Mouse (Mus musculus) heart, embryonic 14.5 days (tissue): ENCODE results near the gene Sstr1. TPM values are rescaled to one million over a fixed set of nuclear protein-coding genes. Genes with fewer than 3 reads are reported as not detected.
A peak's percentile ranks its signal among the peaks of the same experiment; 100 is the strongest.

ENCODE experiments used
- ATAC-seq: fragments of 200-750 bp; cut with Nextera tagmentation; 2 replicates; pipeline ENCODE4 v1.8.0; 2017; ENCODE audit warnings: low read depth, moderate TSS enrichment; ENCODE audit not compliant: insufficient number of reproducible peaks, insufficient read depth, low FRiP score
- H3K27ac ChIP-seq, 2 experiments: fragments of 200-500 bp in 1 of 2; fragments of 300-500 bp in 1 of 2; sonication (generic) in 1 of 2; replicated peaks in 1 of 2; 2 replicates each; pipeline ENCODE4 v1.5.1; 2012 to 2014; ENCODE audit warnings: low read depth in 2 of 2, low read length in 2 of 2, control low read depth in 1 of 2, mild to moderate bottlenecking in 1 of 2, mixed read lengths in 1 of 2; ENCODE audit not compliant: control insufficient read depth in 1 of 2, insufficient read depth in 1 of 2
- H3K27me3 ChIP-seq: fragments of 300-500 bp; sonication (generic); 2 replicates; pipeline ENCODE4 v1.6.1; 2014; ENCODE audit warnings: mild to moderate bottlenecking, low read length, control low read depth; ENCODE audit not compliant: control insufficient read depth, insufficient read depth
- H3K36me3 ChIP-seq: fragments of 300-500 bp; sonication (generic); 2 replicates; pipeline ENCODE4 v1.6.1; 2014; ENCODE audit warnings: mild to moderate bottlenecking, control low read depth, low read length, mixed read lengths; ENCODE audit not compliant: control insufficient read depth, insufficient read depth
- H3K4me1 ChIP-seq, 2 experiments: fragments of 200-500 bp in 1 of 2; fragments of 300-500 bp in 1 of 2; sonication (generic) in 1 of 2; 2 replicates each; pipeline ENCODE4 v1.6.1; 2012 to 2014; ENCODE audit warnings: low read length in 2 of 2, control low read depth in 1 of 2, mixed read lengths in 1 of 2; ENCODE audit not compliant: control insufficient read depth in 2 of 2, insufficient read depth in 2 of 2
- H3K4me2 ChIP-seq: fragments of 300-500 bp; sonication (generic); 2 replicates; pipeline ENCODE4 v1.6.1; 2014; ENCODE audit warnings: mild to moderate bottlenecking, low read length
- H3K4me3 ChIP-seq, 2 experiments: fragments of 200-500 bp in 1 of 2; fragments of 300-500 bp in 1 of 2; sonication (generic) in 1 of 2; 2 replicates each; pipeline ENCODE4 v1.5.1; 2012 to 2014; ENCODE audit warnings: low read length in 2 of 2, mild to moderate bottlenecking in 2 of 2, control low read depth in 1 of 2, low read depth in 1 of 2, moderate library complexity in 1 of 2; ENCODE audit not compliant: control insufficient read depth in 1 of 2, insufficient read depth in 1 of 2
- H3K9ac ChIP-seq: fragments of 300-500 bp; sonication (generic); 2 replicates; pipeline ENCODE4 v1.6.1; 2014; ENCODE audit warnings: mild to moderate bottlenecking, low read length
- H3K9me3 ChIP-seq: fragments of 300-500 bp; sonication (generic); 2 replicates; pipeline ENCODE4 v1.6.1; 2016; ENCODE audit warnings: low read length, control low read depth; ENCODE audit not compliant: control insufficient read depth
- WGBS: fragments of 180-500 bp; shearing (Covaris S2); extraction: QIAGEN DNeasy Blood & Tissue Kit; methylation state at CpG from one replicate; pipeline ENCODE4 v1.1.7; 2014; 5-methylcytosine and 5-hydroxymethylcytosine counted together
- polyA plus RNA-seq: library from polyadenylated mRNA; unstranded; fragments of >200 nt; fragmentation: Nextera tagmentation; extraction: Ambion mirVana; gene quantifications from 2 replicates; pipeline ENCODE4 v1.2.1, GENCODE M21; 2014

Gene Sstr1
- polyA plus RNA-seq: 0.11 TPM in 1 of 2 replicates, not detected in the other

- ATAC-seq: no peak
- Histone ChIP-seq H3K9me3 (no peaks in the 10 kb centered on the region), H3K4me1 (peaks cover 12 to 17% of the 10 kb centered on the region in 2 experiments; a peak in 3 of 4 replicates), H3K9ac (0 out of 2 replicates have a peak within 1 kb of the TSS, but pooled peaks have one; percentile 30), H3K36me3 (no peaks in the 10 kb centered on the region), H3K4me3 (peak within 1 kb of the TSS; percentile 27 to 45), H3K27ac (no peak within 1 kb of the TSS), H3K4me2 (peak within 1 kb of the TSS; percentile 79), H3K27me3 (peaks cover 34% of the 10 kb centered on the region)
- WGBS: 21% methylated on average over 21 of the region's 21 CpGs
These were observed at the start of gene Sstr1 for GRCm38 (mm10) chr12:58211163-58212071. Sstr1 (plus strand) TSS chr12:58211772.

GRCm38 (mm10) chr12:58198810-58199209, 12.8 kb upstream of the Sstr1 start:
- Histone ChIP-seq H3K4me1 (no peaks in the 10 kb centered on the region), H3K9ac (no peak overlapping the region), H3K27me3 (no peaks in the 10 kb centered on the region), H3K4me3 (no peak overlapping the region), H3K36me3 (no peaks in the 10 kb centered on the region), H3K27ac (no peak overlapping the region), H3K9me3 (no peaks in the 10 kb centered on the region), H3K4me2 (no peak overlapping the region)
- WGBS: 93% methylated on average over 1 of the region's 1 CpGs
- no peak for ATAC-seq

- no peak overlapping the region for H3K27ac ChIP-seq
- H3K4me1 ChIP-seq: no peaks in the 10 kb centered on the region
- H3K4me3 ChIP-seq: no peak overlapping the region
- H3K4me2 ChIP-seq: no peak overlapping the region
- no peaks in the 10 kb centered on the region for H3K9me3 ChIP-seq
- no peak for ATAC-seq
- no peak overlapping the region for H3K9ac ChIP-seq
- H3K27me3 ChIP-seq: no peaks in the 10 kb centered on the region
- H3K36me3 ChIP-seq: no peaks in the 10 kb centered on the region
These were observed 10.4 kb upstream of the Sstr1 start for GRCm38 (mm10) chr12:58201190-58201589.

- Histone ChIP-seq H3K36me3 (no peaks in the 10 kb centered on the region), H3K9me3 (no peaks in the 10 kb centered on the region), H3K4me1 (peaks cover 5 to 11% of the 10 kb centered on the region in 2 experiments; a peak in 3 of 4 replicates), H3K4me2 (no peak overlapping the region), H3K27me3 (peaks cover 27% of the 10 kb centered on the region), H3K4me3 (no peak overlapping the region), H3K9ac (no peak overlapping the region), H3K27ac (no peak overlapping the region)
- ATAC-seq: no peak
- 89% methylated on average over 1 of the region's 1 CpGs for WGBS
These were observed 3.6 kb upstream of the Sstr1 start for GRCm38 (mm10) chr12:58207956-58208355.

GRCm38 (mm10) chr12:58212261-58212923, 820 bp downstream of the Sstr1 start:
- H3K4me3 ChIP-seq: peak overlapping the region; percentile 27 to 45
- peak overlapping the region; percentile 79 for H3K4me2 ChIP-seq
- H3K27ac ChIP-seq: no peak overlapping the region
- H3K9me3 ChIP-seq: no peaks in the 10 kb centered on the region
- under 1% methylated on average over 36 of the region's 39 CpGs for WGBS
- peaks cover 34% of the 10 kb centered on the region for H3K27me3 ChIP-seq
- no peak for ATAC-seq
- no peaks in the 10 kb centered on the region for H3K36me3 ChIP-seq
- 0 out of 2 replicates have a peak overlapping the region, but pooled peaks have one; percentile 30 for H3K9ac ChIP-seq
- H3K4me1 ChIP-seq: peaks cover 12 to 17% of the 10 kb centered on the region in 2 experiments; a peak in 3 of 4 replicates

- no peaks in the 10 kb centered on the region for H3K36me3 ChIP-seq
- H3K4me1 ChIP-seq: peaks cover 12 to 17% of the 10 kb centered on the region in 2 experiments; a peak in 3 of 4 replicates
- ATAC-seq: no peak
- H3K27ac ChIP-seq: no peak overlapping the region
- H3K4me2 ChIP-seq: peak overlapping the region; percentile 79
- peak overlapping the region; percentile 27 to 45 for H3K4me3 ChIP-seq
- no peaks in the 10 kb centered on the region for H3K9me3 ChIP-seq
- H3K27me3 ChIP-seq: peaks cover 34% of the 10 kb centered on the region
- no peak overlapping the region for H3K9ac ChIP-seq
- WGBS: 4% methylated on average over 29 of the region's 29 CpGs
These were observed 1.4 kb downstream of the Sstr1 start for GRCm38 (mm10) chr12:58212924-58213450.
